In genomic region chr8:94266344-94267191, GRCm38 (mm10) we compare ENCODE assay signal across 8 mouse cellular contexts. TPM values are rescaled to one million over a fixed set of nuclear protein-coding genes. Genes with fewer than 3 reads are reported as not detected.
DNase-seq lines count a peak whose midpoint lies in the region; ATAC-seq and TF ChIP-seq lines count a peak whose summit lies in the region.

No protein-coding gene starts in this region.

- H3K9me3 ChIP-seq in hindbrain, postnatal 0 days (ENCODE audit: low read length): no peaks in the 10 kb centered on the region
- no peaks in the 10 kb centered on the region for H3K9me3 ChIP-seq in midbrain, embryonic 10.5 days (replicated peaks)

- H3K27me3 ChIP-seq in hindbrain, postnatal 0 days (ENCODE audit: insufficient read depth, low read length): no peaks in the 10 kb centered on the region
- H3K27me3 ChIP-seq in midbrain, embryonic 10.5 days (ENCODE audit: low read depth, poor library complexity, severe bottlenecking): no peaks in the 10 kb centered on the region

- peak; percentile 76 for ATAC-seq in hindbrain, postnatal 0 days

- WGBS in hindbrain, postnatal 0 days: 21% methylated on average over 10 of the region's 10 CpGs
- WGBS in midbrain, embryonic 10.5 days: 42% methylated on average over 10 of the region's 10 CpGs

- peak overlapping the region; percentile 52 for H3K9ac ChIP-seq in hindbrain, postnatal 0 days (replicated peaks; ENCODE audit: low read length)

- H3K4me3 ChIP-seq in embryonic fibroblast, embryonic 13.5 days (ENCODE audit: insufficient read depth, low read length): no peak overlapping the region
- H3K4me3 ChIP-seq in hindbrain, postnatal 0 days (ENCODE audit: low read length): peak overlapping the region; percentile 45
- H3K4me3 ChIP-seq in midbrain, embryonic 10.5 days: peak overlapping the region; percentile 27

- H3K4me1 ChIP-seq in embryonic fibroblast, embryonic 13.5 days (ENCODE audit: control insufficient read depth, insufficient read depth, low read length): peaks cover 23% of the 10 kb centered on the region
- H3K4me1 ChIP-seq in hindbrain, postnatal 0 days (ENCODE audit: insufficient read depth, low read length): peaks cover 10% of the 10 kb centered on the region; the same call in 1 of the 2 replicates
- H3K4me1 ChIP-seq in midbrain, embryonic 10.5 days: peaks cover 32% of the 10 kb centered on the region

- H3K27ac ChIP-seq in embryonic fibroblast, embryonic 13.5 days (ENCODE audit: insufficient read depth, low read length): peak overlapping the region; percentile 21
- peak overlapping the region; percentile 70 for H3K27ac ChIP-seq in hindbrain, postnatal 0 days
- peak overlapping the region; percentile 43 for H3K27ac ChIP-seq in midbrain, embryonic 10.5 days (replicated peaks)

- no peak for TF ChIP-seq CTCF in embryonic fibroblast, embryonic 13.5 days (IDR thresholded peaks at IDR 0.05; ENCODE audit: borderline replicate concordance, insufficient read depth, low read length)
- TF ChIP-seq CTCF in hindbrain, postnatal 0 days (IDR thresholded peaks at IDR 0.05; ENCODE audit: low read depth): no peak

- no peaks in the 10 kb centered on the region for H3K36me3 ChIP-seq in hindbrain, postnatal 0 days (ENCODE audit: insufficient read depth, low read length)
- H3K36me3 ChIP-seq in midbrain, embryonic 10.5 days: no peaks in the 10 kb centered on the region

- TF ChIP-seq POLR2A in embryonic fibroblast, embryonic 13.5 days (IDR thresholded peaks at IDR 0.05; ENCODE audit: low read depth, low read length): peak; percentile 15; the same call in 1 of the 2 replicates

- H3K4me2 ChIP-seq in hindbrain, postnatal 0 days (ENCODE audit: low read depth, low read length): peak overlapping the region; percentile 50

- peak; percentile 14 to 37 for DNase-seq in heart, adult 18-20 months
- no peak for DNase-seq in heart, adult 8-10 months (ENCODE audit: low spot score)
- DNase-seq in hindbrain, postnatal 0 days (ENCODE audit: low spot score): peak; percentile 68
- DNase-seq in midbrain, embryonic 10.5 days (ENCODE audit: low spot score): no peak
- DNase-seq in telencephalon, adult 2 months (ENCODE audit: low read depth, low spot score): peak; percentile 69
- no peak for DNase-seq in gastrocnemius, adult 8-10 months (ENCODE audit: low spot score in 2 of 2)
- DNase-seq in urinary bladder, adult 2 months (ENCODE audit: low spot score): no peak

RNA-seq across cellular contexts. Expression of gene Nup93, which starts 52.2 kb away (rescaled TPM):
- total RNA-seq in heart, adult 18-20 months (2021): 10 to 100 TPM; 15.6 to 16.2 TPM
- total RNA-seq in heart, adult 8-10 months (2022): 10 to 100 TPM; 12.4 to 17.9 (median 15.4) TPM
- 58.2 and 65.0 TPM in 2 replicates for polyA plus RNA-seq in embryonic fibroblast, embryonic 13.5 days (2011; ENCODE audit: insufficient read length, low read depth, missing spikeins)
- 33.1 and 43.3 TPM in 2 replicates for total RNA-seq in hindbrain, postnatal 0 days (2014; rRNA removed)
- 42.3 and 44.8 TPM in 2 replicates for polyA plus RNA-seq in hindbrain, postnatal 0 days (2015; fragmentation: Nextera tagmentation; extraction: Ambion mirVana)
- 133 and 142 TPM in 2 replicates for polyA plus RNA-seq in midbrain, embryonic 10.5 days (2016; fragmentation: Nextera tagmentation; extraction: Ambion mirVana)
- total RNA-seq in gastrocnemius, adult 8-10 months (2022): 10 to 100 TPM in 3 of 4 experiments, 1 to 10 TPM in 1; 9.7 to 14.2 (median 12.1) TPM
- 32.1 and 36.8 TPM in 2 replicates for polyA plus RNA-seq in urinary bladder, adult 2 months (2012; rRNA removed)

Comparison
In these comparisons a context has a peak if more than half of its experiments do, and no peak if none do; other contexts are left out.
1. DNase-seq: peak in heart, adult 18-20 months (2 of 2), hindbrain, postnatal 0 days (single experiment) and telencephalon, adult 2 months (single experiment); none in heart, adult 8-10 months (single experiment), midbrain, embryonic 10.5 days (single experiment), gastrocnemius, adult 8-10 months (0 of 2) and urinary bladder, adult 2 months (single experiment).
2. Peak in every context shown above with its lines, with median percentiles within 50 percentile points of each other: H3K27ac ChIP-seq.